Mouse (Mus musculus): Measurements from ENCODE around the gene Xrn2.

Gene Xrn2

DNA sequence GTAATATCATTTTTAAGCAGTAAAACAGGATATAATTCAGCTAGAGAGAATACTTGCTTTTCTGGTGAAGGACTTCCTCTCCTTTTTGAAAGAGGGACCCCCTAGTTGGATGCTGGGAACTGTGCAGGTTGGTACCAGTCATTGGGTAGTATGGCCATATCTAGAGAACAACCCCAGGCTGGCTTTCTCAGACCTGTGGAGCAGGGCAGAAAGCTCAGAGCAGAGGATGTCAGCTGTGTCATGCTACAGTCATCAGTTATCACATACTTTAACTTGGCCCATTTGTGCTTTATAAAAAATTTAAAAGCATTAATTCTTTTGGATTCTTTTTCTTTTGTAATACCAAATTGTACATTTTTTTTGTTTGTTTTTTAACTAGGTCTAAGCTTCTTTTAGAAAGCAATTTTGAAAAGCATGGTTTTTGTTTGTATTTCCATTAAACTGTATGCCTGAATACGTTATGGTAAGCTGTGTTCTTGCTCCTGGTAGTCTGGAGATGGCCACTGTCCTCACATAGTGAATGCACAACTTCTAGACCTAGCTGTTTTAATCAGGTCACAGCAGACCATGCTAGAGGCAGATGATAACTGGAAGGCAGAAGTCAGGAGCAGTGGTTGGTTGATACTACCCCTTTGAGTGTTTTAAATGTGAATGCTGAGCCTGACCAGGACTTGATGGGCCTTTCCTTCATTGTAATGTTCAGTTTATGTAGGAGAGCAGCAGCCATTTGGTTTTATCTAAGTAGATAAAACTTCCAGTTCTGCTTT lies 54.9 kb downstream of the Xrn2 start:
- no peak for DNase-seq

- no peak for DNase-seq
Measured at GRCm38 (mm10) chr2:147069077-147069476, 56.3 kb downstream of the Xrn2 start.

DNA sequence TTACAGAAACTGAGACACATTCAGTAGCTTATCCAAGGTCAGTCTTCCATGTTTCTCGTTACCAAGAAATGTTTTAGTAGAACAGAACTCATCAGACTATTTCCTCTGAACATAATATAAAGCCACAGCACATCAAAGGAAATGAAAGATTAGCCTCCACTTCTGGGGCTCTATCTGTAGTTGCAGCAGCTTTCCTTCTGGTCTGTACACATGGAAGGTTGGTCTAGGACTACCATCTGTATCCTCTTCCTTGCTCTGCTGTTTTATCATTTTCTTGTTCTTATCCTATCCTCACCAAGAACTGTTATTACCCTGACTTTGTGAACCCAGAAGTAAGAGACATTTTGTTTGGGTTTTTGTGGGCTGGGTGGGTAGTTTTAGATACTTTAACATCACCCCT lies 57.5 kb downstream of the Xrn2 start:
- no peak for DNase-seq

DNA sequence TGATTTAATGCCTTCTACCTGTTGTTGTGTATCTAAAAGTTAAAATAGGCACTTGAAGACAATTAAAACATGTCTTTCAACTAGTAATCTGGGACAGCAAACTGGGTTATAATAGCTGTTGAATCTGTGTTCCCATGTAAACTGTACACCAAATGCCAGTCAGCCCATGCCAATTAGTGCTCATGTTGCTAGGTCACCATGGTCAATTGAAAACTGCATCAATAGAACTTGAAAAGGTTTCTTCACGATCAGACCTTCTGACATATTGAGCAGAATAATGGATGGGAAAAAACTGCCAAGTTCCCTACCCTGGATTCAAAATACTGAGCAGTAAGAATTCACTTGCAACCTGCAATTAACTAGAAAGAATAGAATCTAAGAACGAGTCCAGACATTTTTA lies 61.2 kb downstream of the Xrn2 start:
- DNase-seq: no peak

DNA sequence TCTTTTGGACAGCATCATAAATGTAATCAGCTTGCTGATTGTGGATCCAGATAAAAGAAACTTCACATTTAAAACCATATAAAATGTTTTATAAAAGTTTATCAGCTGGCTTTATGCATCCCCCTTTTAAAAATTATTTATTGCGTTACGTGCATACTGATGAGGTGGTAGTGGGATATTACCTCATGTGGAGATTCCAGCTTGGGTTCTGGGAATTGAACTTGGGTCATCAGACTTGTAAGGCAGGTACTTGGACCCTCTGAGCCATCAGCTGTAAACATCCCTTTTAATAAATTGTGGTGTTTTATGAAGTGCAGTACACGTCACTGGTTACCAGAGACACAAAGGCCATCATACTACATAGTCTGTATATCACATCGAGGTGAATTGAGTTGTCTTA lies 61.6 kb downstream of the Xrn2 start:
- DNase-seq: no peak

GRCm38 (mm10) chr2:147082391-147082790 lies 69.6 kb downstream of the Xrn2 start:
- no peak for DNase-seq

DNA sequence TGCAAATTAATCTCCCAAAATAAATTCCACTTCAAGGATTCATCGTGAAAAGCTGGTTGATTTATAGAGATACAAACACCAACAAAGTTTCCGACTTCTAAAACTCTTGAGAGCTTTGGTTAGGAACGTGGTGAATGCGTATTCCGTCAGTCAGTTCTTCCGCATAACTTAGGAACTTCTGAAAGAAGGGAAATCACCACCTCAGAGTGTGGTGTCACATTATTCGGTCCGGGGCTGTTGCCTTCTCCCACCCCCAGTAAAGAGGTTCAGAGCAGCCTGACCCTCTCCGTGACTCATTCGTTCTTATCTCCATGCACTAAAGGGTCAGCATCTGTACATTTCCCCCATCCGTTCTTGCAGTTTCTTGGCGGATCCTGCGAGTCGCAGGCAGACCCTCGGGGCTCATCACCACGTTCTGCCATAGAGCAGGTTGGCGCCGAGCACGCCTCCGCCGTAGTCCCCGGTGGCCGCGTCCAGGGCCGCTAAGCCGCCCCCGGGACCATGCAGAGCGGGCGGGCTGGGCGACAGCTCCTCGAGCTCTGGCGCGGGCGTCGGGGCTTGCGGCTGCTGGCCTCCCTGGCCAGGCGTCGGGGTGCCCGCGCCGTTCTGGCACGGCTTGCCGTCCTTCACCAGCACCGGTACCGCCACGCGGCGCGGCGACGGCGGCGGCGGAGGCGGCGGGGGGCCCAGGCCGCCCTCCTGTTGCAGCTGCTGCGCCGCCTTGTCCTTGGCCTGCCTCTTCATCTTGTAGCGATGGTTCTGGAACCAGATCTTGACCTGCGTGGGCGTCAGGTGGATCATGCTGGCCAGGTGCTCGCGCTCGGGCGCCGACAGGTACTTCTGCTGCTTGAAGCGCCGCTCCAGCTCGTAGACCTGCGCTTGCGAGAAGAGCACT lies 70.9 kb downstream of the Xrn2 start:
- peak; percentile 16 for DNase-seq

GRCm38 (mm10) chr2:147084366-147085071 lies 71.7 kb downstream of the Xrn2 start:
- DNase-seq: peak; percentile 5

DNA sequence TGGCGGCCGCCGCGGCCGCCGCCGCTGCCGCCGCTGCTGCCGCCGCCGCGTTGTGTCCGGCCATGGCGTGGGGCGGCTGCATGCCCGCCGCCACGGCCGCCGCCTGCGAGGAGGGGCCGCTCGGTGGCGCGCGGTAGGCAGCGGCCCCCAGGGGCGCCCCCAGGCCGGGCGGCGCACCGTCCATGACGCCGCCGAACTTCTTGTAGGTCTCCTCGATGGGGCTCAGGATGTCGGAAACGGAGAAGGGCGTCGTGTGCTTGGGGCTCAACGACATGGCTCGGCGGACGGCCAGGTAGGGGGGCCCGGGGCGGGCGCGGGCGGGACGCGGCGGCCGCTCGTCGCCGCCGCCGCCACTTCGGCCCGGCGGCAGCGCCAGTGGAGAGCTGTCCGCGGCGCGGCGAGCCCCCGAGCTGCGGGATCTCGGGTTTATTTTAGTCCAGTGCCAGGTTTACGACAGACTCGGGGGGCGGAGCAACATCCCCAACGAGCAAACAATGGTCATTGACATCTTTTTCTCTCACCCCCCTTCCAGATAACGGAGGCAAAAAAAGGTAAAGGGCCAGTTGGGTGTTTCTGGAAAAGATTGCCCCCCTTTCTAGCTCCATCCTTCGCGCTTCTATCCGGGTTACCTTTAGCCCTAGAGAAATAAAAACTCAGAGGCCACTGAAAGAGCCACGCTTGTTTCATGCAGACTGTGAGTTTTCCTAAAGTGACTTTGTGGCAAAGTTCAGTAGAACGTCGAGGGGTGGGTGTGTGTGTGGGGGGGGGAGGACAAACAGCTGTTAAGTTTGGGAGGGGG lies 72.5 kb downstream of the Xrn2 start, which contains the start of gene Nkx2-4:
TSS of gene Nkx2-4 (minus strand) at position 374 of the 799 bp plus-strand sequence.
- no peak for DNase-seq

- DNase-seq: no peak
Measured at GRCm38 (mm10) chr2:147085937-147086336, 73.1 kb downstream of the Xrn2 start.

- DNase-seq: no peak
Measured at GRCm38 (mm10) chr2:147086441-147086840, 73.6 kb downstream of the Xrn2 start.

DNA sequence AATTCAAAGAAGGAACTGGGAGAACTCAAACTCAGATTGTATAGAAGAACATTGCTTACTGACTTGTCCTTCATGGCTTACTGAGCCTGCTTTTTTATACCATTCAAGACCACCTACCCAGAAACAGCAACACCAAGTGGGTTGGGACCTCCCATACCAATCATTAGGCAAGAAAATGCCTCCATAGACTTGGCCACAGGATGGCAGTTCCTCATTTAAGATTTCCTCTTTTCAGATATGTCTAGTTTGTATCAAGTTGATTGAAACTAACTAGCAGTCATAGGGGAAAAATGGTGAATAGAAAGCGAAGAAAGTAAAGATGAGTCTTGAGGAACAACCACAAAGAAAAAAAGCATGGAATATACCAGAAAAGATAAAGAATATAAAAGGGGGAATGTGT lies 106.9 kb downstream of the Xrn2 start:
- no peak for DNase-seq

DNA sequence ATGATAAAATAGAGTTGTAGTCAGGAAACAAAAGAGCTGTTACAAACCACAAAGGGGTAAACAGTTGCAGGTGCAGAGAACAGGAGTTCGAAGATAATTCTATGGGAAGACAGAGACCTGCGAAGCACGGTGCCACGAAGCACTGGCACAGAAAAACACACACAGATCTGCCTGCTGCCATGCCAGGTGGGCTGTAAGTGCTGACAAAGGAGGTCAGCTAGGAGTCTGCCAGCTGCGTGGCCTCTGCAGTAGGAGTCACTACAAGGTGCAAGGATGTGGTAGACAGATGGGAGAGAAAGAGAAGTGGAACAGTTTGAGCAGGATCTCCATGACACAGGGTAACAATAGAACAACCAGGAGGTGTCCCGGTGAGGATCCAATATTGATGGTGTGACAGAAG lies 114.6 kb downstream of the Xrn2 start:
- DNase-seq: no peak
